Mouse (Mus musculus): ENCODE measurements around the gene Ankrd13a.

DNA sequence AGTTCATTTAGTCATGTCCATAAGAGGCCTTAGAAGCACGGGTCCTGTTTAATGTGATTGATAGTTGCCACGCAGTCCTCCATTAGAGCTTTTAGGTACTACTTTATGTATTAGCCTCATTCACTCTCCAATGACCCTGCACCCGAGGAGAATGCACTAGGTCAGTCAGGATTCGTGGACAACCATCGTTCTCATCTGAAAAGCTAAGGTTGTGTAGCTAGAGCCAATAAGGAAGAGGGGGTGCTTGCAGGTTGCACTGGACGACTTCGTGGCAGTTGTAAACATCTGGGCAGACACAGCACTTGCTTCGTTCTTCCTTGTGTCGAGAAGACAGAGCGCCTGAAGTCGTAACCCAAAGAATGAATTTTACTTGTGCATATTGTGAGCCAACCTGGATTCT is 697 bp upstream of the Ankrd13a start:
- no peak for TF ChIP-seq POLR2A (IDR thresholded peaks at IDR 0.05; ENCODE audit: control insufficient read depth, extremely low read depth, insufficient read depth, low read length, poor library complexity)
- no peak for TF ChIP-seq CTCF (IDR thresholded peaks at IDR 0.05; ENCODE audit: borderline replicate concordance, control insufficient read depth, extremely low read depth, insufficient read depth, low read length, poor library complexity)

Data from thymus, adult 2 months (tissue).